Mouse (Mus musculus): ENCODE data around the gene Gm21973. TPM values are rescaled to one million over a fixed set of nuclear protein-coding genes. Genes with fewer than 3 reads are reported as not detected.

Gene Gm21973
- polyA plus RNA-seq, 1 experiment from 2014 or later, result not detected

Other genes starting within 250 kb of the Gm21973 start
- 0.15 and 0.25 TPM in 2 replicates for gene Prlr, start 148.1 kb upstream of the Gm21973 start, polyA plus RNA-seq (2015; fragmentation: Nextera tagmentation; extraction: Ambion mirVana)
- gene Agxt2, start 33.2 kb downstream of the Gm21973 start, polyA plus RNA-seq (2015; fragmentation: Nextera tagmentation; extraction: Ambion mirVana), result 0.09 and 0.28 TPM in 2 replicates
- 6.9 and 7.7 TPM in 2 replicates for gene Dnajc21, start 145.1 kb downstream of the Gm21973 start, polyA plus RNA-seq (2015; fragmentation: Nextera tagmentation; extraction: Ambion mirVana)
- 77.0 and 99.6 TPM in 2 replicates for gene Brix1, start 160.6 kb downstream of the Gm21973 start, polyA plus RNA-seq (2015; fragmentation: Nextera tagmentation; extraction: Ambion mirVana)
- gene Rad1, start 160.6 kb downstream of the Gm21973 start, polyA plus RNA-seq (2015; fragmentation: Nextera tagmentation; extraction: Ambion mirVana), result 29.6 and 31.6 TPM in 2 replicates
- not detected in 2 replicates for gene Ttc23l, start 233.3 kb downstream of the Gm21973 start, polyA plus RNA-seq (2015; fragmentation: Nextera tagmentation; extraction: Ambion mirVana)